Mouse (Mus musculus): ENCODE results near the gene Olfr1361. TPM values are rescaled to one million over a fixed set of nuclear protein-coding genes. Genes with fewer than 3 reads are reported as not detected.

The Olfr1361 gene
- not detected for polyA plus RNA-seq (2012; fragmentation: generic; extraction: Trizol)

GRCm38 (mm10) chr13:21663286-21663685 is at the start of gene Olfr1361:
Olfr1361 (minus strand) TSS chr13:21663386.

GRCm38 (mm10) chr13:21697811-21698210 is 34.6 kb upstream of the Olfr1361 start, which contains the start of gene Olfr1359:
Olfr1359 (plus strand) TSS chr13:21698111.

GRCm38 (mm10) chr13:21677305-21677704 is 14.1 kb upstream of the Olfr1361 start, which contains the start of gene Olfr1360:
Olfr1360 (minus strand) TSS chr13:21677405.

GRCm38 (mm10) chr13:21642418-21642817 is 20.8 kb downstream of the Olfr1361 start, which contains the start of gene Olfr11:
Olfr11 (minus strand) TSS chr13:21642518.

GRCm38 (mm10) chr13:21613922-21614321 is 49.3 kb downstream of the Olfr1361 start, which contains the start of gene Olfr1362:
Olfr1362 (minus strand) TSS chr13:21614022.

Other genes starting within 250 kb of the Olfr1361 start
- not detected for gene Pgbd1, start 222.3 kb downstream of the Olfr1361 start, polyA plus RNA-seq (2012; fragmentation: generic; extraction: Trizol)
- 1 to 10 TPM in 1 of 2 experiments, under 1 TPM in 1; 0.18 to 5.0 TPM for gene Zscan26, start 209.7 kb downstream of the Olfr1361 start, polyA plus RNA-seq (2012; fragmentation: generic; extraction: Trizol)
- not detected for gene Nkapl, start 194.9 kb downstream of the Olfr1361 start, polyA plus RNA-seq (2012; fragmentation: generic; extraction: Trizol)
- under 1 TPM in 1 of 2 experiments, not detected in 1; 0.33 TPM for gene Zkscan4, start 184.5 kb downstream of the Olfr1361 start, polyA plus RNA-seq (2012; fragmentation: generic; extraction: Trizol)
- gene Gm10065, start 183.9 kb downstream of the Olfr1361 start, polyA plus RNA-seq (2012; fragmentation: generic; extraction: Trizol): not detected
- under 1 TPM; 0.14 to 0.60 TPM for gene AK157302, start 168.2 kb downstream of the Olfr1361 start, polyA plus RNA-seq (2012; fragmentation: generic; extraction: Trizol)
- 10 to 100 TPM; 15.6 to 26.8 TPM for gene Gm11273, start 162.0 kb downstream of the Olfr1361 start, polyA plus RNA-seq (2012; fragmentation: generic; extraction: Trizol)
- gene Zkscan8, start 132.3 kb downstream of the Olfr1361 start, polyA plus RNA-seq (2012; fragmentation: generic; extraction: Trizol): 1 to 10 TPM in 1 of 2 experiments, under 1 TPM in 1; 0.26 to 1.2 TPM
- under 1 TPM; 0.01 to 0.05 TPM for gene Olfr1366, start 120.6 kb downstream of the Olfr1361 start, polyA plus RNA-seq (2012; fragmentation: generic; extraction: Trizol)
- not detected for gene Olfr1535, start 103.5 kb downstream of the Olfr1361 start, polyA plus RNA-seq (2012; fragmentation: generic; extraction: Trizol)
- gene Olfr1364, start 81.6 kb downstream of the Olfr1361 start, polyA plus RNA-seq (2012; fragmentation: generic; extraction: Trizol): not detected
- not detected for gene Olfr1362, start 49.4 kb downstream of the Olfr1361 start, polyA plus RNA-seq (2012; fragmentation: generic; extraction: Trizol)
- under 1 TPM in 1 of 2 experiments, not detected in 1; 0.02 TPM for gene Olfr11, start 20.9 kb downstream of the Olfr1361 start, polyA plus RNA-seq (2012; fragmentation: generic; extraction: Trizol)
- gene Olfr1360, start 14.0 kb upstream of the Olfr1361 start, polyA plus RNA-seq (2012; fragmentation: generic; extraction: Trizol): not detected
- gene Olfr1359, start 34.7 kb upstream of the Olfr1361 start, polyA plus RNA-seq (2012; fragmentation: generic; extraction: Trizol): not detected
- 10 to 100 TPM in 1 of 2 experiments, 1 to 10 TPM in 1; 3.1 to 18.5 TPM for gene Hist1h2bl, start 52.8 kb upstream of the Olfr1361 start, polyA plus RNA-seq (2012; fragmentation: generic; extraction: Trizol)
- 10 to 100 TPM; 16.9 to 23.6 TPM for gene Hist1h2ai, start 53.0 kb upstream of the Olfr1361 start, polyA plus RNA-seq (2012; fragmentation: generic; extraction: Trizol)
- gene Hist1h3h, start 54.3 kb upstream of the Olfr1361 start, polyA plus RNA-seq (2012; fragmentation: generic; extraction: Trizol): 10 to 100 TPM; 14.5 to 88.7 TPM
- 10 to 100 TPM in 1 of 2 experiments, 1 to 10 TPM in 1; 2.2 to 12.6 TPM for gene Hist1h2bm, start 58.7 kb upstream of the Olfr1361 start, polyA plus RNA-seq (2012; fragmentation: generic; extraction: Trizol)
- gene Hist1h4j, start 71.7 kb upstream of the Olfr1361 start, polyA plus RNA-seq (2012; fragmentation: generic; extraction: Trizol): 1 to 10 TPM; 4.2 to 5.5 TPM
- gene Hist1h4k, start 87.1 kb upstream of the Olfr1361 start, polyA plus RNA-seq (2012; fragmentation: generic; extraction: Trizol): 10 to 100 TPM in 1 of 2 experiments, 1 to 10 TPM in 1; 7.8 to 28.2 TPM
- gene Hist1h2ak, start 90.4 kb upstream of the Olfr1361 start, polyA plus RNA-seq (2012; fragmentation: generic; extraction: Trizol): 10 to 100 TPM in 1 of 2 experiments, 1 to 10 TPM in 1; 2.8 to 17.3 TPM
- gene Hist1h2bn, start 90.7 kb upstream of the Olfr1361 start, polyA plus RNA-seq (2012; fragmentation: generic; extraction: Trizol): 1 to 10 TPM; 2.0 to 7.9 TPM
- gene Hist1h1b, start 117.2 kb upstream of the Olfr1361 start, polyA plus RNA-seq (2012; fragmentation: generic; extraction: Trizol): 1 to 10 TPM; 1.6 to 7.5 TPM
- gene Hist1h3i, start 120.0 kb upstream of the Olfr1361 start, polyA plus RNA-seq (2012; fragmentation: generic; extraction: Trizol): 10 to 100 TPM; 13.1 to 37.5 TPM
- gene Hist1h2an, start 123.8 kb upstream of the Olfr1361 start, polyA plus RNA-seq (2012; fragmentation: generic; extraction: Trizol): 10 to 100 TPM; 13.8 to 30.2 TPM
- 10 to 100 TPM in 1 of 2 experiments, 1 to 10 TPM in 1; 1.7 to 17.1 TPM for gene Hist1h2bp, start 124.1 kb upstream of the Olfr1361 start, polyA plus RNA-seq (2012; fragmentation: generic; extraction: Trizol)
- 10 to 100 TPM; 10.6 to 41.1 TPM for gene Hist1h2bq, start 146.8 kb upstream of the Olfr1361 start, polyA plus RNA-seq (2012; fragmentation: generic; extraction: Trizol)
- 1 to 10 TPM in 1 of 2 experiments, under 1 TPM in 1; 0.84 to 2.2 TPM for gene Hist1h2ao, start 147.1 kb upstream of the Olfr1361 start, polyA plus RNA-seq (2012; fragmentation: generic; extraction: Trizol)
- 1 to 10 TPM in 1 of 2 experiments, not detected in 1; 2.9 TPM for gene Hist1h4m, start 148.4 kb upstream of the Olfr1361 start, polyA plus RNA-seq (2012; fragmentation: generic; extraction: Trizol)
- gene Hist1h4n, start 168.8 kb upstream of the Olfr1361 start, polyA plus RNA-seq (2012; fragmentation: generic; extraction: Trizol): 10 to 100 TPM; 21.2 to 62.8 TPM
- gene Hist1h2ap, start 170.1 kb upstream of the Olfr1361 start, polyA plus RNA-seq (2012; fragmentation: generic; extraction: Trizol): 1,000 to 10,000 TPM in 1 of 2 experiments, 100 to 1,000 TPM in 1; 1,000 to 8,126 TPM
- 10 to 100 TPM in 1 of 2 experiments, 1 to 10 TPM in 1; 8.9 to 41.0 TPM for gene Hist1h2br, start 170.4 kb upstream of the Olfr1361 start, polyA plus RNA-seq (2012; fragmentation: generic; extraction: Trizol)